Mouse (Mus musculus) erythroblast, embryonic 14.5 days (primary cell): ENCODE results near the gene Slc22a20.

Experiments used
- GATA1 ChIP-seq: IDR thresholded peaks from 2 replicates; pipeline ENCODE4 v1.6.1; 2012; ENCODE audit warnings: low read length, inconsistent platforms, mixed read lengths
- TAL1 ChIP-seq: IDR thresholded peaks from 3 replicates; pipeline ENCODE4 v1.6.1; 2012; ENCODE audit warnings: low read length, inconsistent platforms, mixed read lengths

GRCm38 (mm10) chr19:5977717-5978116 lies 8.2 kb downstream of the Slc22a20 start:
- TF ChIP-seq GATA1 (no peak), TAL1 (no peak)
